Mouse (Mus musculus) cerebellum, postnatal 4 days (tissue): ENCODE results near the gene Aplnr.

Experiments used
- DNase-seq, 2 experiments: peaks; one replicate each; pipeline ENCODE4 v3.0.0; 2022; ENCODE audit warnings: low spot score in 2 of 2, mixed read lengths in 1 of 2

Gene Aplnr

GRCm38 (mm10) chr2:85178139-85178800 is 42.2 kb downstream of the Aplnr start:
- DNase-seq = no peak

GRCm38 (mm10) chr2:85187582-85188151 is 51.6 kb downstream of the Aplnr start:
- DNase-seq = no peak
